Mouse (Mus musculus) hindbrain, embryonic 14.5 days (tissue): ENCODE measurements at regions not wholly inside any gene's neighbourhood (a gene's known extent, or its start where the extent isn't known, plus 50 kb on each side); places are given as distances from the start of the nearest gene placed in this dataset.

ENCODE experiments used
- ATAC-seq: fragments of 200-750 bp; cut with Nextera tagmentation; 2 replicates; pipeline ENCODE4 v1.8.0; 2017; ENCODE audit warnings: moderate number of reproducible peaks, mild to moderate bottlenecking, moderate TSS enrichment, moderate library complexity; ENCODE audit not compliant: low FRiP score
- DNase-seq: peaks from one replicate; pipeline ENCODE4 v3.0.0-alpha.2; 2015; ENCODE audit warnings: low spot score
- H3K27ac ChIP-seq: fragments of 300-500 bp; sonication (generic); 2 replicates; pipeline ENCODE4 v1.5.1; 2014; ENCODE audit warnings: mild to moderate bottlenecking, moderate library complexity
- H3K27me3 ChIP-seq: fragments of 300-500 bp; sonication (generic); 2 replicates; pipeline ENCODE4 v1.6.1; 2014; ENCODE audit warnings: mild to moderate bottlenecking, low read length, mixed read lengths; ENCODE audit not compliant: control insufficient read depth, insufficient read depth
- H3K36me3 ChIP-seq: fragments of 300-500 bp; sonication (generic); replicated peaks from 2 replicates; pipeline ENCODE4 v1.6.1; 2014; ENCODE audit not compliant: control insufficient read depth, insufficient read depth
- H3K4me1 ChIP-seq: fragments of 300-500 bp; sonication (generic); replicated peaks from 2 replicates; pipeline ENCODE4 v1.6.1; 2014; ENCODE audit warnings: antibody characterized with exemption, low read length, mixed read lengths; ENCODE audit not compliant: control insufficient read depth, insufficient read depth
- H3K4me2 ChIP-seq: fragments of 300-500 bp; sonication (generic); replicated peaks from 2 replicates; pipeline ENCODE4 v1.6.1; 2014; ENCODE audit warnings: mild to moderate bottlenecking, moderate library complexity
- H3K4me3 ChIP-seq: fragments of 300-500 bp; sonication (generic); replicated peaks from 2 replicates; pipeline ENCODE4 v1.5.1; 2014; ENCODE audit warnings: mild to moderate bottlenecking, low read length
- H3K9ac ChIP-seq: fragments of 300-500 bp; sonication (generic); 2 replicates; pipeline ENCODE4 v1.6.1; 2014
- H3K9me3 ChIP-seq: fragments of 300-500 bp; sonication (generic); 2 replicates; pipeline ENCODE4 v1.6.1; 2016; ENCODE audit warnings: low read length; ENCODE audit not compliant: control insufficient read depth
- WGBS: fragments of 180-500 bp; shearing (Covaris S2); extraction: QIAGEN DNeasy Blood & Tissue Kit; methylation state at CpG from one replicate; pipeline ENCODE4 v1.1.7; 2014; 5-methylcytosine and 5-hydroxymethylcytosine counted together

DNA sequence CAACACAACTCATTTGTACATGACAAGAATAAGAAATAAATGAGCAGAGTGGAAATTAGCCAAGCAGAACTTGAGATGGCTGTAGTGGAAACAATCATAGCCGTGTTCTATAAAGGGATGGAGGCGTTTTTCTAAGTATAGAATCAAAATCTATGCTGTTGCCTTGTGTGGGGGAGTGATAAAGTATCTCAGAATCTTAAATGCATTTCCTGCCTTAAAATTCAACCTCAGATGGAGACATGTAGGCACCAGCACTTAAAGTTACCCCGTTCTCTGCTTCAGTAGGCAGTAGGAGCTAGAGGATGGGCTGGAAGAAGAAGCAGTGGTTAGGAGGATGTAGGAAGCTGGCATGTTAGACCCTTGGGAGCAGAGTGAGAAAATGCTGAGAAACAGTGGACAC lies 386.7 kb downstream of the Ptprc start:
- Histone ChIP-seq H3K27me3 (no peaks in the 10 kb centered on the region), H3K36me3 (no peaks in the 10 kb centered on the region), H3K9me3 (no peaks in the 10 kb centered on the region), H3K27ac (no peak overlapping the region), H3K9ac (no peak overlapping the region), H3K4me2 (no peak overlapping the region), H3K4me1 (no peaks in the 10 kb centered on the region), H3K4me3 (no peak overlapping the region)
- ATAC-seq (no peak), DNase-seq (no peak)
- 92% methylated on average over 3 of the region's 3 CpGs for WGBS

DNA sequence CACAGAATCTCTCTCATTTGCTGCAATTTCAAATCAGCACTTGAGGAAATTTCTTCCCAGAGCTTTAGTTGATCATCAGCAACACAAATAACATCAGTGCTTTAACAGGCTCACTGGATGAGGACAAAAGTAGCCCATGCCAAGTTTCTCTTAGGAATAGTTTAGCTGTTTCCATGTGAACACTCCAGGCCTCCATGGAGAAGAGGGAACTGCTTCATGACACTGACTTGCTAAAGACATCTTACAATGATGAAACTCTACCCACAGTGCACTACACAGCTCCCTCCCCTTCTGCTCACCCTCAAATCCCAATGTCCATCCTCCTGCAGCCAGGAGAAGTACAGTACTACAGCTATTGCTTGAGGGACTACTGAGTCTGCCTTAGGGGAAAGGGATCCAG lies 388.9 kb downstream of the Ptprc start:
- no peak overlapping the region for H3K27ac ChIP-seq
- no peaks in the 10 kb centered on the region for H3K36me3 ChIP-seq
- H3K9ac ChIP-seq: no peak overlapping the region
- ATAC-seq: peak; percentile 48; the same call in 1 of the 2 replicates
- H3K27me3 ChIP-seq: no peaks in the 10 kb centered on the region
- no peaks in the 10 kb centered on the region for H3K9me3 ChIP-seq
- no peaks in the 10 kb centered on the region for H3K4me1 ChIP-seq
- H3K4me3 ChIP-seq: no peak overlapping the region
- no peak for DNase-seq
- H3K4me2 ChIP-seq: no peak overlapping the region

DNA sequence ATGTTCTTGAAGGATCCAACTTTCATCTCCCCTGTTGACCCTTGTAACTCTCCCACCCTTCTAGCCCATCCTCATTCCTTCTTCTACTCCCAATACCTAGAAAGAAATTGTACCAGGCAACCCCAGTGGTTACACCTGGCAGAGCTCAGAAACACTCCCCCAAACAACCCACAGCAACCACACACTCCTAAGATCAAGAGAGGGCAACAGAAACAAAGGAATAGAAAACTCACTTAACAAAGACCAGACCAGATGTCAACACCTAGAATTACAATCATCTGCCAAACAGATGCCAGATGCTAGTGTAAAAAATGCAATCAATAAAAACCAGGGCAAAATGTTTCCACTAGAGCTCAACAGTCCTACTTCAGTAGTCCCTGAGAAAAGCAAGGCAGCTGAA lies 400.9 kb downstream of the Ptprc start:
- ATAC-seq (no peak), DNase-seq (no peak)
- no peak overlapping the region for H3K4me3 ChIP-seq
- H3K9me3 ChIP-seq: peaks cover 9% of the 10 kb centered on the region; the same call in 1 of the 2 replicates
- H3K4me2 ChIP-seq: no peak overlapping the region
- H3K36me3 ChIP-seq: no peaks in the 10 kb centered on the region
- no peak overlapping the region for H3K9ac ChIP-seq
- H3K27me3 ChIP-seq: no peaks in the 10 kb centered on the region
- H3K4me1 ChIP-seq: no peaks in the 10 kb centered on the region
- H3K27ac ChIP-seq: no peak overlapping the region

DNA sequence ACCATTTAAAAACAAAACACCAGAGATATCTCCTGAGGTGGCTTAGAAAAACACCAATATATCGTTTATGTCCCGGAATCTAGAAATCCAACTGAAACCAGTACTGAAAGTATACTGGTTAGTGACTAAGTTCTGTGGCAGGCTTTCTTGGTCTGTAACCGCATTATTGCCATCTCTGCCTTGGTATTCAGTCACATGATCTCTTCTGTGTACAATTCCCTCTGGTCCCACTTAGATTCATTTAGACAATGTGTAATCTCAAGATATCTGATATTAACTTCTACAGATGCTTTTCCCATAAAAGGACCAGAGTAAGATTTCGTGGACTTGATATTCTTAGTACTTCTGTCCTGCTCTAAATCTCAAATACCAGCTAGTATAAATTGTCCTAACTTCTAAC lies 414.7 kb downstream of the Ptprc start:
- Histone ChIP-seq H3K36me3 (no peaks in the 10 kb centered on the region), H3K9me3 (no peaks in the 10 kb centered on the region), H3K4me1 (no peaks in the 10 kb centered on the region), H3K4me3 (no peak overlapping the region), H3K4me2 (no peak overlapping the region), H3K27me3 (no peaks in the 10 kb centered on the region), H3K9ac (no peak overlapping the region), H3K27ac (no peak overlapping the region)
- ATAC-seq (no peak), DNase-seq (no peak)
- WGBS: 93% methylated on average over 4 of the region's 4 CpGs

DNA sequence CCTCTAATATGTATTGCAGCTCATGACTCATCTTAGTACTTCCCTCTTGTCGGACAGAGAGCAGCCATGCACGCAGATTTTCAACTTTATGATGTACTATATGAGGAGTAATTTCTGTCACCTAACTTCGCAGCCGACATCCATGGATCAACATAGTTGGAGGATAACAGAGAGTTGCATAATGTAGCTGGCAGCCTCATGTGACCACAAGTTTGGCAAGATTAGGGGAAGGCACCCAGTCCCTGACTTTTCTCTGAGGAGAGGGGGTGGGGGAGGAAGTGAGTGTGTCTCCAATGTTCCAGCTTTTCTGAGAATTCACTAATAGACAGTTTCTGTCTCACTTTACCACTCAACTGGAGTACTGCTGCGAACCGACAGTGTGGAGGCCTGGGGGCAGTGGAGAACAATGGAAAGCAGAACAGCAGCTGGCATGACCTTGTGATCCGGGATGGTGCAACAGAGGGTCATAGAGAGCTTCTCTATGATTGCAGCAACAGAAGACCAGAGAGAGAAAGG lies 424.0 kb downstream of the Ptprc start:
- H3K9ac ChIP-seq: no peak overlapping the region

DNA sequence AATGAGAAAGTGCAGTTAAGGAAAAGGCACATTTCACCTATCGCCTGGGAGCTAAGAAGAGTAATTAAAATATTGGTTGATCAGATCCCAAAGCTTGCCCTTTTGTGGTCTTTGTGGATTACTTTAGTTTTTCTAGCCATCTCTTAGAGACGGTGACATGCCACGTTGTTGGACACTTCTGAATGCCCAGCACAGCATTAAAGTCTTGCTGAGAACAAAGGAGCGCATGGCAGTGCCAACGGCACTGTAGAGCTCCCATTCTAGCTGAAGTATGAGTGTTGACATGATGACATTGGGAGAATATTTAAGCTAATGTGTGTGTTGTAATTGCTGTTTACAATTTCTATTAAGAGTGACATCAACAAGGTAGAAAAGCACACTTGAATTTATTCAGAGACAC lies 424.6 kb downstream of the Ptprc start:
- Histone ChIP-seq H3K27me3 (no peaks in the 10 kb centered on the region), H3K36me3 (no peaks in the 10 kb centered on the region), H3K4me1 (no peaks in the 10 kb centered on the region), H3K27ac (no peak overlapping the region), H3K4me3 (no peak overlapping the region), H3K4me2 (no peak overlapping the region), H3K9ac (no peak overlapping the region), H3K9me3 (no peaks in the 10 kb centered on the region)
- no peak for ATAC-seq
- WGBS: 75% methylated on average over 5 of the region's 5 CpGs
- no peak for DNase-seq

More for the DNA sequence above, 424.0 kb downstream of the Ptprc start:
- no peaks in the 10 kb centered on the region for H3K9me3 ChIP-seq
- no peaks in the 10 kb centered on the region for H3K4me1 ChIP-seq
- WGBS: 72% methylated on average over 7 of the region's 7 CpGs
- no peaks in the 10 kb centered on the region for H3K36me3 ChIP-seq
- H3K4me3 ChIP-seq: no peak overlapping the region
- ATAC-seq (no peak), DNase-seq (no peak)
- H3K4me2 ChIP-seq: no peak overlapping the region
- no peak overlapping the region for H3K27ac ChIP-seq
- no peaks in the 10 kb centered on the region for H3K27me3 ChIP-seq

DNA sequence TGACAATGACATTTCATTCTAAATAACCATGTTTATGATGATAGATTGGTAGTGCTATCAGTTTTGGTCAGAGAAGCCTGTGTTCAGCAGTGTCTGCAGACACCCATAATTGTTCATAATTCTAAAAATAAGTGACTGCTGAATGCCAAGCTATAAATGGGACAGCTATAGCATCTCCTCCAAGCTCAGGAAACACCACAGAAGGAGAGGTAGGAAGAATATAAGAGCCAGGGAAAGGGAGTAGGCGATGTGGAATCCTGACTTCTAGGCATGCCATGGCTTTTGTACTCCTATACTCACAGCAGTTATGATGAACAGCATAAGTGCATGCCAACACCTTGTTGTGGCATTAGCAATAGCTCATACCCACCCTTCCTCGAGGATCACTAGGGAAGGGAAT lies 429.4 kb downstream of the Ptprc start:
- Histone ChIP-seq H3K4me3 (no peak overlapping the region), H3K27me3 (no peaks in the 10 kb centered on the region), H3K9ac (no peak overlapping the region), H3K4me1 (no peaks in the 10 kb centered on the region), H3K36me3 (no peaks in the 10 kb centered on the region), H3K4me2 (no peak overlapping the region), H3K9me3 (no peaks in the 10 kb centered on the region), H3K27ac (no peak overlapping the region)
- WGBS: 75% methylated on average over 2 of the region's 2 CpGs
- DNase-seq (no peak), ATAC-seq (no peak)

DNA sequence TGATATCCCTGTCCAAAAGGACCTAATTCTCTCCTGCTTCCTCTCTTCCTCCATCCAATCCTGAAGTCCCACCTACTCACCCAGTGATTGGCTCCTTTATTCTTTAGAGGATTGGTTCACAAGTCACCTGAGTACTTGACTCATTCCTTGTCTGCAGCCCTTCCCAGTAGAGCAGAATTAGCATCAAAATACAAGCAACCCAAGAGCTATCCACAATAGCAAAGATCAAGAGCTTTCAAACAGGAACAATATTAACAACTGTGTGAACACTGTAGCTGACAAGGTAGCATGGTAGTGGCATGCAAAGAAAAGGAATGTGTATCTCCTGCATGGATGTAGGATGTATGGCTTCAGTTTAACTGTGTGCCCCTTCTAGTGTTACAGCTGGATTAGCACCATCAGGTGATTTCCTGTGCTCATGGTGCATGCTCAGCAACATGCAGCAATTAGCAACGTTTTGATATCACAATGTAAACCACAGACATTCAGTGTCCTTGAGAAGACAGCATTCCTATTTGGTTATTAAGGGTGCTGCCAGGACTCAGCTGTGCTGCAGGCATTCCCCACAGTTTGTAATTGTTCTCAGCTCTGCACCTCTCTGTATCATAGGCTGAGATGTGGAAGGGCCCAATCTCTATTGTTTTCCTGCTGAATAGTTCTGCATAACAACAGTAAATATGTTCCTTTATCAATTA lies 437.2 kb downstream of the Ptprc start:
- no peak overlapping the region for H3K4me2 ChIP-seq
- H3K27ac ChIP-seq: no peak overlapping the region
- 29% methylated on average over 1 of the region's 1 CpGs for WGBS
- H3K9me3 ChIP-seq: no peaks in the 10 kb centered on the region
- no peak for DNase-seq
- no peaks in the 10 kb centered on the region for H3K27me3 ChIP-seq
- H3K36me3 ChIP-seq: no peaks in the 10 kb centered on the region
- no peak overlapping the region for H3K4me3 ChIP-seq
- no peak for ATAC-seq
- H3K9ac ChIP-seq: no peak overlapping the region
- H3K4me1 ChIP-seq: no peaks in the 10 kb centered on the region

DNA sequence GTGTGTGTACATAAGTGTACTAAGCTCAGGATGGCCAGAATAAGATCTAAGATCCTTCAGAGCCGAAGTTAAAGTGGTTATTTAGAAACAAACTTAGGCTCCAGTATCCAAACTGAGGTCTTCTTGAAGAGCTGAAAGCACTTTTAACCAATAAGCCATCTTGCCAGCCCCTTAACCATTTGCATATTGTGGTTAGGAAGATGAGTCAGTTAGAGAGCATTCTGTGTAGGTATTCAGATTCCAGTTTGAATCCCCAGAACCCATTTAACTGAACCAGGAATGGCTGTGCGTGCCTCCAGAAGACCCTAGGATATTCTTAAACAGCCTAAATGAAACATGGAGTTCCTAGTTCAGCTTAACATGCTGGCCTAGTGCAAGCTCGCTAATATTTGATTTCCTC lies 471.6 kb downstream of the Ptprc start:
- ATAC-seq: no peak

DNA sequence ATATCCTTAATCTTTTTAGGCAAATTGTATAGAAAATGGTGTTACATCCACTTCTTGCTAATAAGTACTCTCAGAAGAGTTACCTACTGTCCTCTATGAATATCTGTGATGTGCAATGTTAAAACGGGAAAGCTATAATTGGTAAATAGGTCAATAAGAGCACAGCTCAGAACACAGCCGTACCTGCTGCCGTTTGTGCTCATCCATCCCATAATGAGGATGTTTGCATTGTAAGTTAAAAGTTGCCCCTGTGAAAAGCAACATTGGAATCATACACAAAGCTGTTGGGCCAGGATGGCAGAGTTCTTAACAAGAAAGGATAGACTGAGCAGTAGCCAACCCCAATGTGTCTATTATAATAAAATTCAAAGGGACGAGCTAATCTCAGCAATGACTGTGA lies 476.6 kb downstream of the Ptprc start:
- DNase-seq: no peak
- no peak for ATAC-seq
- Histone ChIP-seq H3K36me3 (no peaks in the 10 kb centered on the region), H3K4me2 (no peak overlapping the region), H3K9me3 (no peaks in the 10 kb centered on the region), H3K4me3 (no peak overlapping the region), H3K27me3 (no peaks in the 10 kb centered on the region), H3K4me1 (0 out of 2 replicates have a peak, but pooled peaks cover 7% of the 10 kb centered on the region), H3K27ac (no peak overlapping the region), H3K9ac (no peak overlapping the region)
- WGBS: 91% methylated on average over 4 of the region's 4 CpGs

More for the DNA sequence above, 471.6 kb downstream of the Ptprc start:
- Histone ChIP-seq H3K9ac (no peak overlapping the region), H3K36me3 (no peaks in the 10 kb centered on the region), H3K4me1 (no peaks in the 10 kb centered on the region), H3K27me3 (no peaks in the 10 kb centered on the region), H3K4me2 (no peak overlapping the region), H3K27ac (no peak overlapping the region), H3K4me3 (no peak overlapping the region), H3K9me3 (no peaks in the 10 kb centered on the region)
- 87% methylated on average over 3 of the region's 3 CpGs for WGBS
- DNase-seq: no peak
